Mouse (Mus musculus): ENCODE measurements around the gene Tead4. TPM values are rescaled to one million over a fixed set of nuclear protein-coding genes. Genes with fewer than 3 reads are reported as not detected.
A peak's percentile ranks its signal among the peaks of the same experiment; 100 is the strongest.
"Not testable (repeated sequence)": the region's sequence is repeated elsewhere in the genome, so short reads cannot be mapped to it uniquely, and the experiment has no call there.

Tead4 gene
- under 1 TPM; 0.82 to 0.91 TPM for total RNA-seq (2021)
- long read RNA-seq, result 0 reads

DNA sequence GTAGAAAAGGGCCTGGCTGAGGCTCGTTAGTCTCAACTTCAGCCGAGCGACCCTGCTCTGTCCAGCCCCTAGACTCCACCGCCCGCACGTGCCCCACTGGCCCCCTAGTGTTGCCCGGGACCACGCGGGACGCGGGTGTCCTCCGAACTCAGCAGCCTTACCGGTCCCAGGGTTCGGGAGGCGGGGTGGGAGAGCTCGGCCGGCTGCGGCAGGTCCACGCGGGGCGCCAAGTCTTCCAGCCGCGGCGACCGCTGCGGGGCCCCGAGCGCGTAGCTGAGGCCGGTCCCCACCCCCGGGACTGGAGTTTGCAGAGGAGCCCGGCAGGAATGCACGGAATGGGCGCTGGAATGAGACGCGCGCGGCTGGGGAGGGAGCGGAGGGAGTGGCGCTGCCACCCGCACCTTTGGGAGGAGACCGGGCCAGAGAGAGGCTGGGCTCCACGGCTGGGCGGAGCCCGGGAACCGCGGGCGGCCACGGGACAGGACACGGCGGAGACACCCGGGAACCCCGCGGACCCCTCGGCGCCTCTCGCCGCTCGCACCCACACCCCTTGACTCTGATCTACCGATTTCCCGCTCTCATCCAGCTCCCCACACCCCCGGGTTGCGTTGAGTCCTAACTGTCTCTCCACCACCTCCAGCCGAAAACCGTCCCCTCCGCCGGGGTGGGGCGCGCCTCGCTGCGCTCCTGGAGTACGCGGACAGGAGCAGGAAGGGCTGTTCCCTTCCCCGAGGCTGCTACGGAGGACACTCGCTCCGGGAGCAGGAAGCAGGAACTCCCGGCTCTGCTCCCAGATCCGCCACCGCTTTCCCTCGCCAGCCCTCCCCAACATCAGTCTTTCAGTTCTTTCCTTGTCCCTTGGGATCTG is at the start of gene Tead4:
Gene Tead4, minus strand, starts transcription at position 690 of the 868 bp plus-strand sequence.
- peak in 1 of 2 experiments; percentile 32 for DNase-seq (ENCODE audit: low spot score in 2 of 2)

- DNase-seq (ENCODE audit: low spot score in 2 of 2), result peak; percentile 49 to 61
These were observed 49.1 kb upstream of the Tead4 start for GRCm38 (mm10) chr6:128349711-128350110.

- no peak for DNase-seq (ENCODE audit: low spot score in 2 of 2)
These were observed 46.2 kb upstream of the Tead4 start for GRCm38 (mm10) chr6:128346782-128347181.

- DNase-seq (ENCODE audit: low spot score in 2 of 2), result no peak
These were observed 45.0 kb upstream of the Tead4 start for GRCm38 (mm10) chr6:128345623-128346022.

- DNase-seq (ENCODE audit: low spot score in 2 of 2), result no peak
These were observed 41.5 kb upstream of the Tead4 start for GRCm38 (mm10) chr6:128341956-128342723.

DNA sequence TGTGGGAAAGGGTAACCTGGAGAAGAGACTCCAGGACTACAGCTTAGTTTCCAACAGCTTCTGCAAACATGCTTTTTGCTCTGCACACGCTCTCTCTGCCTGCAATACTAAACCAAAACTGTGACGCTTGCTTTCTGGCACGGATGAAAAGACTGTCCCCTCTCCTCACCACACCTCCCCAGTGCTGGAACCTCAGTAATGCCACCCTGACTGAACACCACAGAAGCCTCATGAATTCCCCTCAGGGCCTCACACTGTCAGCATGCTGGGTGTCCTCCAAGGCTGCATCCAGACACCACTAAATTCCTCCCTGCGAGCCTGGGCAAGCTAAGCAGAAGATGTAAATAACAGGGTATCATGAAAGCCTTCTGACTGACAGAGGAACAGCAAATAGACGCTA is 38.3 kb upstream of the Tead4 start:
- DNase-seq (ENCODE audit: low spot score in 2 of 2), result no peak

DNA sequence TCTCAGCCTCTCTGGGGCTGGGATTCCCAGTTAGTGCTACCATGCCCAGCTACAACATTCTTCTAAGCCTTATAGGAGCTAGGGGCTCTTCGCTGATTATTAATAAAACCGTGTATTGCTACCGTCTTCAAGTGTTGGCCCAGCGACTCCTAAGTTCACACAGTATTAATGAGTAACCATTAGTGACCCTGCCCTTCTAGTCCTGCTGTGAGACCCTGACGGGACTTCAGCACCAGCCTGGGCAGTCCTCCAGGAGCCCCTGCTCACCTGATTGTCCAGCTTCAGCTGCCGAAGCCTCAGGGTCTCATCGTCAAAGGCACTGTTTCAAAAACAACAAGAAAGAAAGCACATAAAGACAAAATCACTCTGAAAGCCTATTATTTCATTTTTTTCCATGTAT is 36.8 kb upstream of the Tead4 start:
- DNase-seq (ENCODE audit: low spot score in 2 of 2), result no peak

DNA sequence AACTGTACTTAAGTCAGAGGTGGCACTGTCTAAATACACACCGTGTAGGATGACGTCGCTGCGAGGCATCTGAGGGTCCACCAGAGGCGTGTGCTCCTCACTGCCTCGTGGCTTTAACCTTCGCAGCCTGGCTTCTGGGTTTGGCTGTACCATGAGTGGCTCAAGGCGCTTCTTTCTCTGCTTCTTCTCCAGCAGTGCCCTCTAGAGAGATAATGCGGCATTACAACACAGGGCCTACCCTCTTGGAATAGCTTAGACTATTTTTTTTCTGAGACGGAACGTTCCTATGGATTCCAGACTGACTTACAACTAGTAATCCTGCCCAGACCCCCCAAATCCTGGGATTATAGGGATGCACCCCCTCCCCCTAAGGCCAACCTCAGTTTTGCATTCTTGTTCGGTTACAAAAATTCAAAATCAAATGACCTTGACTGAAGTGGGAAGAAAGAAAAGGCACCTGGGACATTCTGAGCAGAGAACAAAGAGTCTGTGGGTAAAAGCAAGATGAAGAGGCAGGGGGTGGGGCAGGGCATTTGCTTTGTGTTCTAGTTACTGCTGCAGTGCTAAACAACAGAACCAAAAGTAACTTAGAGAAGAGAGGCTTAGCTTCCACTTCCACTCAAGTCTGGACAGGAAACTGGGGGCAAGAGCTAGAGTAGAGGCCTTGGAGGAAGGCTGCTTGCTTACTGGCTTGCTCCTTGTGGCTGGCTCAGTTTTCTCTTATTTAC is 33.9 kb upstream of the Tead4 start:
- DNase-seq (ENCODE audit: low spot score in 2 of 2), result peak; percentile 79 to 83

- peak; percentile 57 to 65 for DNase-seq (ENCODE audit: low spot score in 2 of 2)
These were observed 17.7 kb upstream of the Tead4 start for GRCm38 (mm10) chr6:128318317-128318716.

GRCm38 (mm10) chr6:128315597-128315996 is 15.0 kb upstream of the Tead4 start:
- DNase-seq (ENCODE audit: low spot score in 2 of 2), result no peak

DNA sequence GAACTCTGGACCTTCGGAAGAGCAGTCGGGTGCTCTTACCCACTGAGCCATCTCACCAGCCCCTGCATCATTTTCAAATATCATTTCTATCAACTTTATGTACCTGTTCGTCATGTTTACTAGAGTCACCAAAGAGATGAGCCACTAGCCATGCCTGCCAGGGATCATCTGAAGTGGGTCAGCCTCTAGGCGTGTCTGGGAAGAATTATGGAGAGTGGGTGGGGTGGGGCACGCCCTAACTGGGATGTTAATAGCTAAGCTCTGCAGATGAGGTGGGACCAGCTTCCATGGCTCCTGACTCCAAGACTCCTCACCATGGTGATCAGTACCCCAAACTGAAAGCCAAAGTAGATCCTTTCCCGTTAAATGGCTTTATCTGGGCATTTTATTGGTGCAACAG is 14.2 kb upstream of the Tead4 start:
- DNase-seq (ENCODE audit: low spot score in 2 of 2), result no peak

DNA sequence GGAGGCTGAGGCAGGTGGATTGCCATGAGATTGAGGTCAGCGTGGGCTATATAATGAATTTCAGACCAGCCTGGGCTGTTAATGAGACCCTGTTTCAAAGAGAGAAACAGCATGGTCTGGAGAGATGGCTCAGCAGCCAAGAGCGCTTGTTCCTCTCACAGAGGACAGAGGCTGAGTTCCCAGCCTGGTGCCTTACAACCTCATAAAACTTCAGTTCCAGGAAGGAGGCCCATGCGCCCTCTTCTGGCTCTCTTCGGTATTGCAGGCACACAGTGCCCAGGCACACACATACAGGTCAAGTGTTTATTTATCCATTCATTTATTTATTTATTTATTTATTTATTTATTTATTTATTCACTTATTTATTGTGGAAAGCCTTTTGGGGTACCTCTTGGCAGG is 7.7 kb upstream of the Tead4 start:
- peak; percentile 61 to 67 for DNase-seq (ENCODE audit: low spot score in 2 of 2)

DNA sequence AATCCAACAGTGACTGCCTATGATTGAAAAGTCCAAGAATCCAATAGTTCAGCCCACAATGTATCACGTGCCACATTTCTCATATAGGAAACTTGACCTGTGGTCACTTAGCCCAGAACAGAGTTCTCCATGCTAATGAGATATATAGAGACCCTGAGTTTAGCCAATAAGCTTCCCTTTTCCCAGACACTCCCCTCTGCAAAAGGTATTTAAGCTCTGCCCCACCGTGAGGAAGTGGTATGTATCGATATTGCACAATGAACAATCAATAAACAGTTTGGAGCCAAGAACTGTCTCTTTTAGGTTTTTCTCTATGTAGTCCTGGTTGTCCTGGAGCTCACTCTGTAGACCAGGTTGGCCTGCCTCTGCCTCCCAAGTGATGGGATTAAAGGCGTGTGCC is 4.2 kb upstream of the Tead4 start:
- no peak for DNase-seq (ENCODE audit: low spot score in 2 of 2)

GRCm38 (mm10) chr6:128302640-128303039 is 2.0 kb upstream of the Tead4 start:
- DNase-seq (ENCODE audit: low spot score in 2 of 2), result not testable (repeated sequence)

GRCm38 (mm10) chr6:128301891-128302290 is 1.3 kb upstream of the Tead4 start:
- DNase-seq (ENCODE audit: low spot score in 2 of 2), result no peak

GRCm38 (mm10) chr6:128301458-128301857 is 835 bp upstream of the Tead4 start:
- DNase-seq (ENCODE audit: low spot score in 2 of 2), result no peak

DNA sequence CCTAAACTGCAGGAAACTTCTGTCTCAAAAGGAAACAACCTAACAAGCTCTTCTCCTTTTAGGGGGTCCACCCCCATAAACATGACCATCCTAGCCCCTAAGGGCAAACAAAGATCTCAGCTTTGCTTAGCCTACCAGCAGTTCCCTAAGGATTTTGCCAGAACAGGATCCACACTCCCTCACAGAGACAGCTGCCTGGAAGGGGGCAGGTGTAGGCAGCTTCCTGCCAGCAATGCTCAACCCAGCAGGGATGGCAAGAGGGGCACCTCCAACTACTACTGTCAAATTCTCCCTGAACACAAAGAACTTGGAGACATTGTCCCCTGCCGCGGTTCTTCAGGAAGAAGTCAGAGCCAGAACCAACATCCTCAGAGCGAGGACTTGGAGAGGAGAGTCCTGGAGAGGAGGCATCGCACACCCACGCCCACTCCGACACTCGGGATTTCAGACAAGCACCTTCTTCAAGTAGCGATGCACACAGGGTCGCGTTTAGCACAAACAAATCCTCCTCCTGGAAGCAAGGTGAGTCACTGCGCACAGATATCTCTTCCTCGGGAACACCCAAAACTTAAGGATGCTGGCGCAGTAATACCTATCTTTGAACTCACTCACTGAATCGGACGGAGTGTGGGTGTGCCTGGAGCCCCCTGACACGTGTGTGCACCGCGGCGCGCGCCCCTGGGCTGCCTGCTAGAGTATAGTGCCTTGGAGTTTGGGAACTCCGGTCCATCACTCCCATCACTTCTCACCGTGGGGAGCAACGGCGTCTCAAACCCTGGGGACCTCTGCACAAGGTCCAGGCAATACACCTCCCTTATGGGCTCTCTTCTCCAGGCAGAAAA is 1.1 kb downstream of the Tead4 start:
- DNase-seq (ENCODE audit: low spot score in 2 of 2), result no peak

GRCm38 (mm10) chr6:128298246-128298645 is 2.4 kb downstream of the Tead4 start:
- no peak for DNase-seq (ENCODE audit: low spot score in 2 of 2)

DNA sequence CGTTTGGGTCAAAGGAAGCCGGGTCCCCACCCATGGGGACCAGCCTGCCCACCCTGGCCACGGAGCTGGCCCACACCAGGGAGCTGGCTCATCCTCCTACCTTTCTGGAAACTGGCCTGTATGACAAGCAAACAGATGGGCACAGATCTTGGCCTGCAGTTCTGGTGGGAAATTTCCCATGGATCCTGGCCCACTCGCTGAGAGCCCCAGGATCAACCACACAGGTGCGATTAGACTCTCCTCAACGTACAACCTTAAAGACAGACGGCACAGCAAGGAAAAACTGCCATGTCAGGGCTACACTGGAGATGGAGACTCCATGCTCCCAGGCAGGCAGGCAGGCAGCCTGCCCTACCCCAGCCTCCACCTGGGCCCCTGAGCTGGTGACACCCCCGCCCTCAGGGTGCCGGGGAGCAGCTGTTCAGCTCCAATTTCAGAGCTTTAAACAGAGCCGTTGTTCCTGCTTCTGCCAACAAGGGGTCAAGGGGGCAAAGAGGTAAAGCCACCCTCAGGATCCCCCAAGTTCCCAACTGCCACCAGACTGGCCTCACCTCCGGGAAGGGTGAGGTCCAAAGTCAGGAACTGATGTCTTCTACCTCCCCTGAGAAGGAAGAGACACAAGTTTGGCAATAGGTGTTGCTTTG is 3.8 kb downstream of the Tead4 start:
- no peak for DNase-seq (ENCODE audit: low spot score in 2 of 2)
